Mouse (Mus musculus) inflammation-experienced regulatory T-cells, adult 6 months (primary cell): ENCODE results near the gene Dtd1. TPM values are rescaled to one million over a fixed set of nuclear protein-coding genes. Genes with fewer than 3 reads are reported as not detected.

ENCODE experiments used
- ATAC-seq: one replicate; pipeline ENCODE4 v1.8.0; 2017
- polyA plus RNA-seq, 3 experiments: library from polyadenylated mRNA; unstranded; fragments of 100-300 nt; shearing (Covaris generic); gene quantifications; one replicate each; pipeline ENCODE4 v1.2.1; 2017

The Dtd1 gene
- polyA plus RNA-seq, 3 experiments from 2014 or later: 64.8 to 90.8 (median 83.9) TPM

- no peak for ATAC-seq
Observed at GRCm38 (mm10) chr2:144640101-144640500, 40.4 kb downstream of the Dtd1 start.

- ATAC-seq: no peak
Observed at GRCm38 (mm10) chr2:144641991-144642390, 42.3 kb downstream of the Dtd1 start.

GRCm38 (mm10) chr2:144646360-144646759 is 46.7 kb downstream of the Dtd1 start:
- no peak for ATAC-seq

GRCm38 (mm10) chr2:144647151-144647550 is 47.5 kb downstream of the Dtd1 start:
- no peak for ATAC-seq

GRCm38 (mm10) chr2:144649960-144650359 is 50.3 kb downstream of the Dtd1 start:
- ATAC-seq: no peak

- no peak for ATAC-seq
Observed at GRCm38 (mm10) chr2:144652841-144653240, 53.1 kb downstream of the Dtd1 start.

GRCm38 (mm10) chr2:144655307-144655706 is 55.6 kb downstream of the Dtd1 start:
- ATAC-seq: no peak

GRCm38 (mm10) chr2:144668507-144668906 is 68.8 kb downstream of the Dtd1 start:
- ATAC-seq: no peak

GRCm38 (mm10) chr2:144670289-144670930 is 70.7 kb downstream of the Dtd1 start:
- no peak for ATAC-seq

- ATAC-seq: no peak
Observed at GRCm38 (mm10) chr2:144672397-144672796, 72.7 kb downstream of the Dtd1 start.

GRCm38 (mm10) chr2:144676546-144677228 is 77.0 kb downstream of the Dtd1 start:
- ATAC-seq: no peak

GRCm38 (mm10) chr2:144677229-144677571 is 77.5 kb downstream of the Dtd1 start:
- ATAC-seq: no peak

GRCm38 (mm10) chr2:144678779-144679178 is 79.1 kb downstream of the Dtd1 start:
- ATAC-seq: no peak

- no peak for ATAC-seq
Observed at GRCm38 (mm10) chr2:144679394-144679793, 79.7 kb downstream of the Dtd1 start.

GRCm38 (mm10) chr2:144692219-144692732 is 92.6 kb downstream of the Dtd1 start:
- ATAC-seq: no peak

- ATAC-seq: no peak
Observed at GRCm38 (mm10) chr2:144692777-144693176, 93.1 kb downstream of the Dtd1 start.

GRCm38 (mm10) chr2:144694923-144695322 is 95.2 kb downstream of the Dtd1 start:
- ATAC-seq: no peak

- no peak for ATAC-seq
Observed at GRCm38 (mm10) chr2:144698046-144698445, 98.3 kb downstream of the Dtd1 start.

- no peak for ATAC-seq
Observed at GRCm38 (mm10) chr2:144700608-144701007, 100.9 kb downstream of the Dtd1 start.

- ATAC-seq: no peak
Observed at GRCm38 (mm10) chr2:144701415-144702149, 101.9 kb downstream of the Dtd1 start.

- no peak for ATAC-seq
Observed at GRCm38 (mm10) chr2:144709285-144709684, 109.6 kb downstream of the Dtd1 start.

- no peak for ATAC-seq
Observed at GRCm38 (mm10) chr2:144709704-144710103, 110.0 kb downstream of the Dtd1 start.

- ATAC-seq: no peak
Observed at GRCm38 (mm10) chr2:144714596-144714995, 114.9 kb downstream of the Dtd1 start.
